Mouse (Mus musculus) T-helper 1 cell (primary cell): ENCODE measurements at regions not wholly inside any gene's neighbourhood (a gene's known extent, or its start where the extent isn't known, plus 50 kb on each side); places are given as distances from the start of the nearest gene placed in this dataset.

ENCODE experiments used
- in situ Hi-C: fragments of 300-600 bp; cut with MboI, MseI; formaldehyde crosslinking; loops from one replicate; pipeline ENCODE4 v1.15.1; 2025; ENCODE audit warnings: high pct_unique_total_duplicates

DNA sequence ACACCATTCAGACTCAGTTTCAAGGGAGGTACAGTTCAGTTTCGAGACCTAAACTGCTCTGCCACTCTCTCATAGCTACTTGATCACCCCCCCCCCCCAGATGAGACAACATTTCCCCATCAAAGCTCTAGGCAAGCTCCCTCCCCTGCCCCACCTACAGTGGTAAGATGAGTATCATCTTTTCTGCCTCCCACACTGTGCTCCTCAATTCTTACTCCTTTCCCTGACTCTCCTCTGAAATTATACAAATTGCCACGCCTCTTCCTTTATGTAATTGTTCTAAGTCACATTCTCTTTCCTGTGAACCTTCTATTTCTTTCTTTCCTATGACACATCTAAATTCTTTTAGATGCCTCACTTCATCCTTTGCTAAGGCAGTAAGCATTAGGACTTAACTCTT is 321.6 kb downstream of the Htr1b start:
- in situ Hi-C loops, result no loop called here

- in situ Hi-C loops, result no loop called here
Observed at GRCm38 (mm10) chr9:81308532-81309191, 325.0 kb downstream of the Htr1b start.

- in situ Hi-C loops, result no loop called here
Observed at GRCm38 (mm10) chr9:81305437-81306046, 328.1 kb downstream of the Htr1b start.

GRCm38 (mm10) chr9:81275751-81276150 is 357.9 kb downstream of the Htr1b start:
- in situ Hi-C loops, result no loop called here

DNA sequence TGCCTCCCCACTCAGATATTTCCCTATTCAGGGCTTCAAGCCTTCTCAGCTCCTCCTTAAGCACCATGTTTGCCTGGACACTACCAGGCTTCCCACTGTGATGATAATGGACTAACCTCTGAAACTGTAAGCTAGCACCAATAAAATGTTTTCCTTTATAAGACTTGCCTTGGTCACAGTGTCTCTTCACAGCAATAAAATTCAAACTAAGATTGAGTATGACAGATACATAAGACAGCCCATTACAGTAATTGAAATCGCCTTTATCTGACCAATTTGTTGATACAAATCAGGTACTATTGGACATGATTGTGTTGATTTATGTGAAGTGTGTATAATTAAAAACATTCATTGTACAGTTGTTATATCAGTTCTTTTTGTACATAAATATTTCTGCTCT is 358.3 kb downstream of the Htr1b start:
- in situ Hi-C loops, result no loop called here

GRCm38 (mm10) chr9:81224957-81225356 is 408.7 kb downstream of the Htr1b start:
- in situ Hi-C loops, result loop anchor here (25.0 kb wide), 1 partner anchor 1837 kb away; no protein-coding TSS in a partner anchor

- in situ Hi-C loops, result loop anchor here (25.0 kb wide), 1 partner anchor 1844 kb away; no protein-coding TSS in a partner anchor
Observed at GRCm38 (mm10) chr9:81217938-81218337, 415.7 kb downstream of the Htr1b start.

DNA sequence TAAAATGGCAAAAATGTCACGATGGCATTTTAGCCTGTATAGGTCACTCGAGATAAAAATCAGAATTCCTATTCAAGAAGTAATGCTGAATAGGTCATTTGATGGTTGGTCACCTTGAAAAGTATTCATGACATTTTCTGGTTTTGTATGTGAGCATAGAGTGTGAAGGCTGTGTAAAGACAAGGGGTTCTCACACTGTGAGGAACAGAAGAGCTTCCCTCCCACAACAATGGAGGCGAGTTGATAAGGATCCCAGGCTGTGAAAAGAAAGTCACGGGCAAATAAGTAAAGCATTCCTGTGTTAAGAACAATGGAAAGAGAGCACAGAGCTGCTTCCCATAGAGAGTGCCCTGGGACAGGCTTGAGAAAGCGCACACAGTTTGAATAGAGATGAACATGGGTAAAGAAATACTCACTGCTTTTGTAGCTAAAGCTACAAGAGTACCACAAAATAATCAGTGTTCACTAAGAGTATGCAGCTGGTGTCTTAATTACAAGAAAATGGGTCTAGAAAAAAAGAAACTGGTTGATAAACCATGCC is 418.0 kb downstream of the Htr1b start:
- in situ Hi-C loops, result loop anchor here (25.0 kb wide), 1 partner anchor 1847 kb away; no protein-coding TSS in a partner anchor

DNA sequence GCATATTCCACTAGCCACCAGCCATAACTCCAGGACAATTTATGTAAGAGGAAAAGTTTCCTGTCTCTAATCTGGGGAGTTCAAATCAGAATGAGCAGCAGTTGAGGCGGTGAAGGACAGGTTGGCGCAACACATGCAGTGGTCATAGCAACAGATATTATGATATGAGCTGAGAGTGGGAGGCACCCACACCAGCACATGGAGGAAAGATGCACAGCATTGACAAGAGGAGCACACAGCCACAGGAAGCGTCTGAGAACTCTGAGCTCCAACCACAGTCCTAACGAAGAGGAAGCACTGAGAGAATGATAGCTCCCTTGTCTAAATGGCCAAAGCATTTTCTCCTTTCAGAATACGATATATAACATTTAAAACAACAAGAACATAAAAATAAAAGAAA is 418.9 kb downstream of the Htr1b start:
- in situ Hi-C loops, result loop anchor here (25.0 kb wide), 1 partner anchor 1848 kb away; no protein-coding TSS in a partner anchor

DNA sequence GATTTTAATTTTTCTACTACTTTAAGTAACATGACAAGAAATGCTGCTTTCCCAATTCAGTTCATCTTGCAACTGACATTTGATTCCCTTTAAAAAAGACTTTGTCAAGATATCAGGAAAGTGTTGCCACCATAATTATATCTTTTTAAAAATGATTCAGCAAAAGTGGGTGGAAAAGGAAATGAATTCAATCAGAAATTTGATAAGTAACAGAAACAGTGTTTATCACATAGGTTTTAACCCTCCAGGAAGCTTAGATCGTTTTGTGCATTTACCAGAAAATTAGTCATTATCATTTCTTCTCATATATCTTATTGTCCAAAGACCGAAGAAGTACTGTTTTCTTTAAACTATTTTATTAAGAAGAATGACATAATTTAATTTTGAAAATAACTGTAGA is 441.0 kb downstream of the Htr1b start:
- in situ Hi-C loops, result no loop called here
